Mouse (Mus musculus) frontal cortex, adult (tissue): Measurements from ENCODE around the gene Lgals4.
"Not testable (repeated sequence)": the region's sequence is repeated elsewhere in the genome, so short reads cannot be mapped to it uniquely, and the experiment has no call there.

Source experiments
- ATAC-seq: cut with Nextera tagmentation; 2 replicates; pipeline ENCODE4 v1.9.2; 2017; ENCODE audit warnings: mild to moderate bottlenecking, moderate library complexity, mixed read lengths; ENCODE audit not compliant: low TSS enrichment

The Lgals4 gene

GRCm38 (mm10) chr7:28864288-28864750 is 30.7 kb downstream of the Lgals4 start:
- ATAC-seq, result no peak

- ATAC-seq, result peak; percentile 72
Measured at GRCm38 (mm10) chr7:28865481-28866300, 32.0 kb downstream of the Lgals4 start.

- no peak for ATAC-seq
Measured at GRCm38 (mm10) chr7:28866769-28867507, 33.3 kb downstream of the Lgals4 start.

GRCm38 (mm10) chr7:28867508-28868340 is 34.1 kb downstream of the Lgals4 start:
- ATAC-seq, result not testable (repeated sequence)

- no peak for ATAC-seq
Measured at GRCm38 (mm10) chr7:28870901-28871664, 37.4 kb downstream of the Lgals4 start.

- no peak for ATAC-seq
Measured at GRCm38 (mm10) chr7:28874565-28874964, 40.9 kb downstream of the Lgals4 start.

GRCm38 (mm10) chr7:28876099-28876498 is 42.4 kb downstream of the Lgals4 start:
- ATAC-seq, result no peak

- ATAC-seq, result no peak
Measured at GRCm38 (mm10) chr7:28877155-28877554, 43.5 kb downstream of the Lgals4 start.

- no peak for ATAC-seq
Measured at GRCm38 (mm10) chr7:28877856-28878255, 44.2 kb downstream of the Lgals4 start.

- no peak for ATAC-seq
Measured at GRCm38 (mm10) chr7:28879606-28880005, 46.0 kb downstream of the Lgals4 start.

GRCm38 (mm10) chr7:28880554-28880953 is 46.9 kb downstream of the Lgals4 start:
- no peak for ATAC-seq

- ATAC-seq, result no peak
Measured at GRCm38 (mm10) chr7:28881199-28881598, 47.5 kb downstream of the Lgals4 start, which contains the start of gene Capn12. TSS of gene Capn12 (plus strand) at chr7:28881422.

- no peak for ATAC-seq
Measured at GRCm38 (mm10) chr7:28883039-28883438, 49.4 kb downstream of the Lgals4 start.

- not testable (repeated sequence) for ATAC-seq
Measured at GRCm38 (mm10) chr7:28883704-28884103, 50.0 kb downstream of the Lgals4 start.

GRCm38 (mm10) chr7:28886486-28886885 is 52.8 kb downstream of the Lgals4 start:
- no peak for ATAC-seq

- peak; percentile 17; the same call in 1 of the 2 replicates for ATAC-seq
Measured at GRCm38 (mm10) chr7:28888701-28889161, 55.1 kb downstream of the Lgals4 start.
